Mouse (Mus musculus) liver, postnatal 0 days (tissue): Measurements from ENCODE around the gene Nlrc4.

ENCODE experiments used
- CTCF ChIP-seq: sonication (generic); IDR thresholded peaks from 2 replicates; pipeline ENCODE4 v1.5.1; 2016; ENCODE audit warnings: antibody characterized with exemption, low read depth
- EP300 ChIP-seq: IDR thresholded peaks from 2 replicates; pipeline ENCODE4 v1.6.1; 2016; ENCODE audit warnings: antibody characterized with exemption, low read depth, mild to moderate bottlenecking

DNA sequence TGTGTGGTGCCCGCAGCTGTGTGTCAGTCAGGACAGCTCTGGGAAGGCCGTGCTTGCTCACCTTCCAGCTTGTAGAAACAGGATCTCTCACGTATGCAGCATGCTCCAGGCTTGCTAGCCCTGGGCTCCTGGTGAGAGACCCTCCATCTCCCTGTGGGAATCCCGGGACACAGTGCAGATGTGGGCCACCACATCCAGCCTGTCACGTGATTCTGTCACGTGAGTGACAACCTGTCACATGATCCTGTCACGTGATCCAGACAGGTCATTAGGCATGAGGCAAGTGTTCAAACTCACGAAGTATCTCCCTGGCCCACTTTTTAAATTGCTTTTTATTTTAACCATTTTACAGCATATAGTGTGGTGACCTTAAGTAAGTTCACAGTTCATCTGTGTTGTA is 45.6 kb downstream of the Nlrc4 start:
- TF ChIP-seq EP300 = no peak
- no peak for TF ChIP-seq CTCF
